Comparison of ENCODE assay signal across 8 mouse cellular contexts in the genomic region with DNA sequence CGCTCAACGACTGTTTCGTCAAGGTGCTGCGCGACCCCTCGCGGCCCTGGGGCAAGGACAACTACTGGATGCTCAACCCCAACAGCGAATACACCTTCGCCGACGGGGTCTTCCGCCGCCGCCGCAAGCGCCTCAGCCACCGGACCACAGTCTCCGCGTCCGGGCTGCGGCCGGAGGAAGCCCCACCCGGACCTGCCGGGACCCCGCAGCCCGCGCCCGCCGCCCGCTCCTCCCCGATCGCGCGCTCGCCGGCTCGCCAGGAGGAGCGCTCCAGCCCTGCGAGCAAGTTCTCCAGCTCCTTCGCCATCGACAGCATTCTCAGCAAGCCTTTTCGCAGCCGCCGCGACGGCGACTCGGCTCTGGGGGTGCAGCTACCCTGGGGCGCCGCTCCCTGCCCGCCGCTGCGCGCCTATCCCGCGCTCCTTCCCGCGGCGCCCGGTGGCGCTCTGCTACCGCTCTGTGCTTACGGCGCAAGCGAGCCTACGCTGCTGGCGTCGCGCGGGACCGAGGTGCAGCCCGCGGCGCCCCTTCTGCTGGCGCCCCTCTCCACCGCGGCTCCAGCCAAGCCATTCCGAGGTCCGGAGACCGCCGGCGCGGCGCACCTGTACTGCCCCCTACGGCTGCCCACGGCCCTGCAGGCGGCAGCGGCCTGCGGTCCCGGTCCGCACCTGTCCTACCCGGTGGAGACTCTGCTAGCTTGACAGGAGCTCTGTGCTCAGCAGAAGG. TPM values are rescaled to one million over a fixed set of nuclear protein-coding genes. Genes with fewer than 3 reads are reported as not detected.
DNase-seq lines count a peak whose midpoint lies in the region; ATAC-seq lines count a peak whose summit lies in the region.

No protein-coding gene starts in this region.

- H3K9ac ChIP-seq in forebrain, embryonic 13.5 days: peak overlapping the region; percentile 60

- DNase-seq in ES-CJ7 (ENCODE audit: low read depth, low spot score): peak; percentile 67
- DNase-seq in brain, adult 2 months (ENCODE audit: low read depth, low spot score): peak; percentile 25
- peak; percentile 70 for DNase-seq in hindbrain, embryonic 10.5 days (ENCODE audit: low spot score)
- DNase-seq in layer of hippocampus, postnatal 10 days (ENCODE audit: low spot score in 2 of 2): peak; percentile 37 to 71
- peak; percentile 81 for DNase-seq in lung, postnatal 14 days
- DNase-seq in right cerebral cortex, adult 2 months (ENCODE audit: low spot score in 2 of 2): peak; percentile 7 to 19

- peak; percentile 70 for ATAC-seq in forebrain, embryonic 13.5 days
- ATAC-seq in activated CD4-positive, CD25-positive, alpha-beta regulatory T cell, adult 4 months: no peak

- peak overlapping the region; percentile 84 for H3K4me2 ChIP-seq in forebrain, embryonic 13.5 days

- under 1% methylated on average over 90 of the region's 92 CpGs for whole genome bisulfite sequencing in forebrain, embryonic 13.5 days
- WGBS in hindbrain, embryonic 10.5 days: under 1% methylated on average over 92 of the region's 92 CpGs

- no peaks in the 10 kb centered on the region for H3K36me3 ChIP-seq in forebrain, embryonic 13.5 days (ENCODE audit: poor library complexity, severe bottlenecking)
- no peaks in the 10 kb centered on the region for H3K36me3 ChIP-seq in hindbrain, embryonic 10.5 days

- no peaks in the 10 kb centered on the region for H3K9me3 ChIP-seq in forebrain, embryonic 13.5 days (replicated peaks)
- H3K9me3 ChIP-seq in hindbrain, embryonic 10.5 days: no peaks in the 10 kb centered on the region

- no peak overlapping the region; the same call in 1 of the 2 replicates for H3K27ac ChIP-seq in forebrain, embryonic 13.5 days
- H3K27ac ChIP-seq in hindbrain, embryonic 10.5 days: peak overlapping the region; percentile 62; the same call in 1 of the 2 replicates

- peaks cover 28% of the 10 kb centered on the region for H3K4me1 ChIP-seq in forebrain, embryonic 13.5 days
- peaks cover 30% of the 10 kb centered on the region for H3K4me1 ChIP-seq in hindbrain, embryonic 10.5 days (replicated peaks)

- peaks cover 93% of the 10 kb centered on the region for H3K27me3 ChIP-seq in forebrain, embryonic 13.5 days
- peaks cover 99% of the 10 kb centered on the region for H3K27me3 ChIP-seq in hindbrain, embryonic 10.5 days (ENCODE audit: insufficient read depth, poor library complexity, severe bottlenecking)

- peak overlapping the region; percentile 52 for H3K4me3 ChIP-seq in forebrain, embryonic 13.5 days
- H3K4me3 ChIP-seq in hindbrain, embryonic 10.5 days: peak overlapping the region; percentile 64

RNA-seq across cellular contexts. Expression of gene A530084C06Rik, which starts 0.4 kb away (rescaled TPM):
- polyA plus RNA-seq in forebrain, embryonic 13.5 days (2015; fragmentation: Nextera tagmentation; extraction: Ambion mirVana): not detected in 2 replicates
- not detected in 2 replicates for polyA plus RNA-seq in hindbrain, embryonic 10.5 days (2016; fragmentation: Nextera tagmentation; extraction: Ambion mirVana)
- total RNA-seq in layer of hippocampus, postnatal 10 days (2021): 1 to 10 TPM; 1.2 TPM
- polyA plus RNA-seq in activated CD4-positive, CD25-positive, alpha-beta regulatory T cell, adult 4 months (2017; shearing (Covaris generic)): not detected

RNA-seq across cellular contexts. Expression of gene Foxq1, which starts 3.6 kb away (rescaled TPM):
- polyA plus RNA-seq in forebrain, embryonic 13.5 days (2015; fragmentation: Nextera tagmentation; extraction: Ambion mirVana): 1.2 and 1.5 TPM in 2 replicates
- 0.66 and 1.1 TPM in 2 replicates for polyA plus RNA-seq in hindbrain, embryonic 10.5 days (2016; fragmentation: Nextera tagmentation; extraction: Ambion mirVana)
- total RNA-seq in layer of hippocampus, postnatal 10 days (2021): 1 to 10 TPM; 4.1 to 4.4 TPM
- polyA plus RNA-seq in activated CD4-positive, CD25-positive, alpha-beta regulatory T cell, adult 4 months (2017; shearing (Covaris generic)): not detected

Comparison
In these comparisons a context has a peak if more than half of its experiments do, and no peak if none do; other contexts are left out.
1. DNase-seq: peak in every context shown above with its lines; median percentile 81 in lung, postnatal 14 days; 70 in hindbrain, embryonic 10.5 days; 67 in ES-CJ7; 54 in layer of hippocampus, postnatal 10 days; 25 in brain, adult 2 months; 13 in right cerebral cortex, adult 2 months.